Mouse (Mus musculus) urinary bladder, postnatal 36 days (tissue): ENCODE results near the gene Gm28539.
A peak's percentile ranks its signal among the peaks of the same experiment; 100 is the strongest.

Source experiments
- DNase-seq, 2 experiments: peaks; one replicate each; pipeline ENCODE4 v3.0.0; 2022; ENCODE audit warnings: low spot score in 2 of 2, mixed read lengths in 1 of 2

Gene Gm28539

DNA sequence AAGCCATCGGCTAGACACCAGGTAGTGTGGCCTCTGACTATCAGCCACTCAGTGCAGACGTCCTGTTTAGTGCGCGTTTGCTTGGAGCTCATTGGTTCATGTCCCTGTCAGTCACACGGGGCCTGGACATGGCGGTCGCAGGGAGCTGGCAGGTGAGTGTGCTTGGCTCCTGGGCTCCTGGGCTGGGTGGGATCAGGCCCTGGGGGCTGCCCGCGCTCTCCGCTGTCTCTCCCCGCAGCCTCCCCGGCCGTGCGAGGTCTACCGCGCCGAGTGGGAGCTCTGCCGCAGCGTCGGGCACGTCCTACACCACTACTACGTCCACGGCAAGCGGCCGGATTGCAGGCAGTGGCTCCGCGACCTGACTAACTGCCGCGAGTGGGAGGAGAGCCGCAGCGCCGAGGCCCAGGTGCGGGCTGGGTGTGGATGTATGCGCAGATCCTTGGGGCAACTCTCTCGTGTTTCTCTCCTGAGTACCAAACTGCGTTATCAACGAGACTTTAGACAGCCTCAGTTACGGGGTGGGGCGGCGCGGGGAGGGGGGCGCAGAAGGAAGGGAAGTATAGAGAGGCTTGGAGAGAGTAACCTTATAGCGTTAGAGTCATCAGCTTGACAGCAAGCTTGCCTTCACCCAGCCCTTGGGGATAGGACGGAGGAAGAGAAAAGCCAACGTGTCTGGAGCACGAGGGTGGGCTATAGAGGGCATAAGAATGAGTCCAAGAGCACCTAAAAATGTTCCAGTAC, at the start of gene Gm28539, which contains the start of gene 2510002D24Rik:
Gm28539 (plus strand) TSS at position 117 of the 741 bp plus-strand sequence.
2510002D24Rik (plus strand) TSS at position 111 of the 741 bp plus-strand sequence.
- DNase-seq = peak; percentile 93 to 96

DNA sequence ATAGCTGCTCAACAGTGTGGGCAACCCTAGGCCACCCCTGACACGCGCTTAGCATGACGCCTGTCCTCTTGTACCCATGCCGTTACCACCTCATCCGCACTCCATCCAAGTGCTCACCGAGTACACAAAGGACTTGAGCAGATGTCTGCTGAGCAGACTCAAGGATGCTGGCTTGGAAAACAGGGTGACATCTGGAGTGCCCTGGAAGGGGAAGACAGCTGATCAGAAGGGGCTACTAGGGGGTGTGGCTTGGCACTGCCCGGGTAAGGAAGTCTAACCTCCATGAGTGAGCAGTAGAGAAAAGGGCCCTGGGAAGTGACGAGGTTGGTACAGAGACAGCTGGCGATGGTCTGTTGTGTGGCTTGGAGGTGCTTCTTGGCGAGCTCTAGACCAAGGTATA, 49.7 kb upstream of the Gm28539 start:
- DNase-seq = no peak

DNA sequence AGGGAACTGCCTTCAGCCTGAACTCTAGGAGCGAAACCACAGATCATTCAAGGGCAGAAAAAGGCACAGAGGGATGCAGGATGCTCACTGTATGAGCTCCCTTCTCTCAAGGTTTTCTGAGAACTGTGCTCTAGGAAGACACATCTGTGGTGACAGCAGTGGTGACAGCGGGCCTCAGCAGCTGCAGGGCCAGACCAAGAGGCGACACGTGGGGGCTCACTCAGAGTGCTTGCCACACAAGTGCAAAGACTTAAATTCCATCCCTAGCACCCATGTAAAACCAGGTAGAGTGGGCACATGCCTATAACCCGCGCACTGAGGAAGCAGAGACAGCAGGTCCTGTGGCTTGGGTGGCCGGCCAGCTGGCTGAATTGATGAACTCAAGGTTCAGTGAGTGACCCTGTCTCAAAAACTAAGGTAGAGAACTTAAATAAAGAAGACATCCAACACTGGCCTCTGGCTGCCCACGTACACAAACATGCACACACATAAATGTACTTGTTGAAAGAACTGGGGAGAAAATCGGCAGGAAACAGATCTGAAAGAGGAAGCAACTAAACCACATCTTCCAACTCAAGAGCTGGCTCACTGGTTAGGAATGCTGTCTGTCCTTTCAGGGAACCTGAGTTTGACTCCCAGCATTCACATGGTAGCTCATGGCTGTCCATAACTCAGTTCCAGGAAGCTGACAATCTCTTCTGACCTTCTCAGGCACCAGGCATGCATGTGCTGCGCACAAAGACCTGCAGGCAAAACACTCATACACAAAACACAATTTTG, 47.6 kb upstream of the Gm28539 start:
- DNase-seq = no peak

DNA sequence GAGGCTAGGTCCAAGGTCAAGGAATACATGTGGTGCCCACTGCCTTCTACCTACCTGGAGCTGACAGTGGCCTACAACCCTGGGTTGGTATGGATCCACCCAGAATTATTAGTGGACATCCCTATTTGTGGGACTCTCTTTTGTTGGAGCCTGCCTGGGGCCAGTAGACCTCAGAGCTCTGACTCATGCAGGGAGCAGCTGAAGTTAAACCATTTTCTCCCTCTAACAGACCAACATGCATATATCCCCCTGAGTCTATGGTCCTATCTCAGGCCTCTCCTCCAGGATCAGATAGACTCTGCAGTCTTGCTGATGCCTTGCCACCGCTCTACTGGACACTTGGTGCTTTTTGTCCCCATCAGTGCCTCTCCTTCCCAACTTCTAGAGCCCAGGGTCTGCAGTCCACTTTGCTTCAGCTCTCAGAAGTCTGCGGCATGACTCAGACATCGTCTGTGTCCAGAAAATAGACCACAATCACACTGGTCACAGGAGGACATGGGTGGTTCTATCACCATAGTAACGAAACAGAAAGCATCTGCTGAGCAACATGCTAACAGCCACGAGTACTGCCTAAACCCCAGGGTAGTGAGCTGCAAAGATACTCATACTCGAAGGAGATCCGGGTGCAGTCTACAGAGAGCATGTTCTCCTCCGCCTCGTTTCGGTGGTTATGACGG, 41.0 kb upstream of the Gm28539 start:
- no peak for DNase-seq

DNA sequence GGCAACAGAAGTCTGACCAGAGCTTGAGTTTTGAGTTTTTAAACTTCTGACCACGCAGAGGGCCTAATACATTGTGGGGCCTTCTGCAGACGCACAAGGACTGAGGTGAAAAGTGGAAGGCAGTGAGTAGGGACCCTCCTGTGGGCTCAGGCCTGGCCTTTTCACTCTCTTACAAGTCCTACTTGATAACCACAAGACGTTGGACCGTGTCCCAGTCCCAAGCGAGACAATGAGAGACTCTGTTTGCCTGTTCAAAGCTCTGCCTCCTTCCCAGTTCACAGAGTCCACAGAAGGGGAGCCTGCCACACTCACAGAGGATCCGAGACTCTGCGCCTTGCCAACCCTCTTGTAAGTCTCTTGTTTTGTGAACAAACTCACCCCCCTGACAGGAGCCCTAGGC, 39.7 kb upstream of the Gm28539 start:
- DNase-seq = no peak

DNA sequence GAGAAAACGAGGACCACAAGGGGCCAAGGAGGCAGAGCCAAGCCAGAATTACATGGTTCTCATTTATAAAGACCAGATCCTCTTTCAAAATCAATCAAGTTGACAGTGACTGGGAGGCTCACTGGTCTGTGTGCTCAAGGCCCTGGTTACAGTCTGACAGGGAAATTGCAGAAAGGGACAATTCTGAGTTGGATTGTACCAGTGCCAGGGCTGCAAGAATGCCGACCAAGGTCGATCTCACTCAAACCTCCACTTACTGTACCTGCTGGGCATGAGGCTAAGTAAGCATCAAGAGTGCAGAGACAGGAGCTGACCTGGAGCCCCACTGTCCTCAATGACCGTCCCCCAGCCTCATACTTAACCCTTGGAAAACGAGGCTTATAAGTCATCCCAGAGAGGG, 38.2 kb upstream of the Gm28539 start:
- DNase-seq = no peak

DNA sequence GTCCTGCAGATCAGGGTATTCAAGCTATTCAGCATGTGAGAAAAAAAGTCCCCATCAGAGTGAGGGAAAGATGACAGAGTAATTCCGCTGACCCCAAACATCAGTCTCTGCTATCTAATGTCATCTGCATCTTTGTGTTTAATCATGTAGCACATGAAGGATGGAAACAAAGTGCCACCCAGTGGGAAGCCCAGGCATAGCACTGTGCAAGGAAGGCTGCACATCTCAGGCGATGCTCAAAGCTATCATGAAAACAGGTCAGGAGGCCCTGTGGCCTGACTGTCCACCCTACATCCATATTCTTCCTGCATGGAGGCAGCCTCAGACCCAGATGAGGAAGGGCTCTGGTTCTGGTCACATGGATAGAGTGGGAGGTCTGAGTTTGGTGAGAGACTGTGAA, 37.5 kb upstream of the Gm28539 start:
- peak; percentile 33 to 52 for DNase-seq

DNA sequence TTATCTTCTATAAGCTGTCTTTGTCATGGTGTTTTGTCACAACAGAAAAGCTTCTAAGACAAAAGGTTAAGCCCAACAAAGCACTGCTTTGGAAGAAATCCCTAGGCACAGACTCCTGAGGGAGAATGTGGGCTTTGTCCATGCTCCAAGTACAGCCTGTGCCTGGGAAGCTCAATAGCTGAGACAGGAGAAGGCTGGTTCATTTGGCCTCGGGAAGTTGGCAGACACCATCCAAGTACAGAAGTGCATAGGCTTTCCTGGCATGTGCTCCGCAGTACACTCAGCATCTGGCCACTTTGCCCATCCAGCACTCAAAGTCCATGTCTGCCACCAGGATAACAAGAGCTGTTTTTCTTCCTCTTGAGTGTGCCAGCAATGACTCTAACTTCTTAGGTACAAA, 30.6 kb upstream of the Gm28539 start:
- DNase-seq = no peak

DNA sequence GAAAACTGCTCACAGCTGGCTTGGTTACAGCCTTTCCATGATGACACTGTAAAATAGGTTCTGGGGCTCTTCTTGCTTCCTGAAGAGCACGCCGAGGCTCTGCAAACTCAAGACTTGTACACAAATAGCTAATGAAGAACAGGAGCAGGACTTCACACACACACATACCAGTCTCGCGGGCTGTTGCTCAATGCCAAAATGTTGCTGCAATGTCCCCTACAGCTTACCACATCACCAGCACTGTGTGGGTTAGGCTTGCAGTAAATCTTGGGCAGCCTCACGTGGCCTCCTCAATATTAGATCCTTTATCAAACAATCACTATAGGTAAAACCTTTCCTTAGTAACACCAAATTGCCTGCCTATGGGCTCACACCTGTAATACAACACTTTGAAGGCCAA, 27.4 kb upstream of the Gm28539 start:
- peak in 1 of 2 experiments; percentile 16 for DNase-seq

DNA sequence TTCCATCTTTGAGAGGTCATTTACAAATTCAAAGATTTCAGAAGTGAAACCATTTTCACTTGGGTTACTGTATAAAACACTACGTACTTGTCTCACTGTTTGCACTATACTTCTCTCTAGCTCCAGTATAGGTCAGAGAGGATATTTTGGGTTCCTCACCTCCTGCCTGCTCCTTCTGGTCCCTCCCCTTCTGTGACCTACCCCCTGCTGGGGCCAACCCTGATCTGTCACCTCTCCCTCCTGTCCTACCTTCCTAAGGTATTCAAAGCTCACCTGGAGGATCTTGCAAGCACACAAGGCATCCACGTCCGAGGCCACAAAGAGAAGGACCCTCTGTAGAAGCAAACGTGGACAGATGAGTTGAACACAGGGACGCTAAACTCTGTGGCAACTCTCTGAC, 25.4 kb upstream of the Gm28539 start:
- DNase-seq = no peak

DNA sequence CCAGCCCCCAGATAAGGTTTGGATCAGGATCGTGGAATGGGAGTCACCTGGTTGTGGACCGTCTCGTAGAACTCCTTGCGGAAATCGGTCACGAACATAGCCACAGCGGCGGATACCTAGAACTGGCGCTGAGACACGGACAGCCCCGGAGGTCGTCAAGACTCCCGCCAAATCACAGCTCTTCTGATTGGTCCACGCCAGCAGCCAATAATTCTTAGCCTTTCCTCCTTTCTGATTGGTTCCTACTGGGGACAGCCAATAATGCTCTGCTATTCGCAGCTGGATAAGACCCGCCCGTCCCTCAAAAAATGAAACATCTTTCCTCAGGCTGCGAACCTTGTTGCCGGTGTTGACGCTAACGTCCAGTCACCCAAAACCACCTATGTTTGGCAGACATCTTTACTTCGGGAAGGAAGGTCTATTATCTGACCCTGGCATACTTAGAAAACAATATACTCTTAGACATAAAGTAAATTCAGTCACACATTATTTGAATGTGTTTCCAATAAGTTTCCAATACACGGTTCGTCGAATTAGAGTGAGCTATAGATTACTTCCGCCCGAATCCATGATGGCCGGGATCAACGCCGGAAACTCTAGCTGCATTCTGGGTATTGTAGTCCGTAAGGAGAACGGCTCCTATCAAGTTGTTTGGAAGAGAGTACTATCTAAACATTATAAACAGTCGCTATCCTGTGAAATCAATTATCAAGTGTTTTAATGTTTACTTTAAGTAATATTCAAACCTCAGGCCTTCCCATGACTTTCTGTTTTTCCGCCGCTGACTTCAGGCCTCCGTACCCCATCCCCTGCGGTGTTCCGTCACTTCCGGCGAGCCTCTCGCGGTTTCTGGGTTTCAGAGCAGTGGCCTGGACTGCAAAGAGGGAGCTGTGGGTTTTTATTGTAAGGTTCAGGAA, 24.7 kb upstream of the Gm28539 start, which contains the start of the genes Ufd1 and Cdc45:
Ufd1 (plus strand) TSS at position 312 of the 917 bp plus-strand sequence.
Cdc45 (minus strand) TSS at position 520 of the 917 bp plus-strand sequence.
- DNase-seq = peak; percentile 87 to 90

DNA sequence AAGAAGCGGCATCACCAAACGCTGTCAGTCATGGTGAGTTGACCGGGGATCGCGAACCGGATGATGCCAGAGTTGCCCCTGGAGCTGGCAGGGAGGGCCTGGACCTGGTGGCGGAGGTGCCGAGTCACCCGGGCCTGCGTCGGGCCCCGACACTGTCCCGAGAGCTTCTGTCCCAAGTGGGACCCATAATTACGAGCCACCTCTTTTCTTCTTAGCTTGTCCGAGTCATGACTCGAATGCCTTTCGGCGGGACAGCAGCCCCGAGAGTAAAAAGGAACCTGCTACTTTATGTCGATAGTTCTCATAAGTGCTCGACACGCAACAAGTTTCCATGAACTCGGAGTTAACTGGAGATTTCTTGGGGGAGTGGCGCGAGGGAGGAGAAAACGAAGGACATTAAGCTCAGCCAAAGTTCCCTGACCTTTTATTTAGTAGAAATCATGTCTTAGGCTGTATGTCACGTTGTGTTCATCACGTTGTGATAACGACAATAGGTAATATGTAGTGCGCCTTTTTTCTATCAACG, 23.9 kb upstream of the Gm28539 start:
- DNase-seq = no peak

DNA sequence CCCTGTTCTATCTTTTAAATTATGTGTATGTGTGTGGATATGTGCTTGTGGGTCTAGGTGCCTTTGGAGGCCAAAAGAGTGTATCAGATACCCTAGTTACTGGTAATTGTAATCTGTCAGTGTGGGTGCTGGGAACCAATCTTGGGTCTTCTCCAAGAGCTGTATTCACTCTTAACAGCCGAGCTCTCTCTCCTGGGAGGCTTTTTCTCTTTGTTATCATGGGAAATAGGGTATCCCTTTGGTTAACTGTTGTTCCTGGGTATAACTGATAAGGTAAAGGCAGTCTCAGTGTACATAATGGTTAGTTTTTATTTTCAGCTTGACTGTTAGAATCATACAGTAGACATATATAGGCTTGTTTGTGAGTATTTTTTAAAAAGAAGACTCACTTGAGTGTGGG, 14.0 kb upstream of the Gm28539 start:
- no peak for DNase-seq

DNA sequence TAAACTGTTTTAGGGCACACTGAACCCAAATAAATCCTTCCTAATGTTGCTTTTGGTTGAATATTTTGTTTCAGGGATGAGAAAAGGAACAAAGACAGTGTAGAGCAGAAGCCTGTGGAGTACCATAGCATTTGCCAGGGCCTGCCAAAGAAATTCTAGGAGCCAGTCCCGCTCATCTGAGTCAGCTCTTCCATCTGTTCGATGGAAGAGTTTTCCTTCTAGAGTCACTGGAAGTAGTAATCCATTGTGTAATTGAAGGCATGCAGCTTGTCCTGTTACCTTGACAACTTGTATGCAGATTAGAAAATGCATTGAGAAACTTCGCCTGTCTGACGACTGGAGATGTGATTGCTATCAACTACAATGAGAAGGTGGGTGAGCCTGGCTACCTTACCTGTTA, 13.5 kb upstream of the Gm28539 start:
- no peak for DNase-seq

DNA sequence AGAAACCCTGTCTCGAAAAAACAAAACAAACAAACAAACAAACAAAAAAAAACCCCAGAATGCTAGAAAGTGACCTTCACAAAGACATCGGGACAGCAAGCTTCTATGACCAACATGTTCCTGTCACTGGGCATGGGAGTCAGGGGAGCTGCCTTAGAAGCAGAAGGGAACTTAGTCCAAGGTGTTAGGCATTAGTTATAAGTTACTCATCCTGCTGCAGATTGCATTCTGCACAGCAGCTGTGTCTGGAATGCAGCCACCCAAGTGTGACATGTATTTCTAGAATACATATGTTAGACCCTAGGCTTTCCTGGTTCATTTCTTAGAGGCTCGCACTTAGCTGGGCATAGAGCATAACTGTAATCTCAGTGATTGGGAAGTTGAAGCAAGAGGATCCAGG, 7.8 kb upstream of the Gm28539 start:
- no peak for DNase-seq

DNA sequence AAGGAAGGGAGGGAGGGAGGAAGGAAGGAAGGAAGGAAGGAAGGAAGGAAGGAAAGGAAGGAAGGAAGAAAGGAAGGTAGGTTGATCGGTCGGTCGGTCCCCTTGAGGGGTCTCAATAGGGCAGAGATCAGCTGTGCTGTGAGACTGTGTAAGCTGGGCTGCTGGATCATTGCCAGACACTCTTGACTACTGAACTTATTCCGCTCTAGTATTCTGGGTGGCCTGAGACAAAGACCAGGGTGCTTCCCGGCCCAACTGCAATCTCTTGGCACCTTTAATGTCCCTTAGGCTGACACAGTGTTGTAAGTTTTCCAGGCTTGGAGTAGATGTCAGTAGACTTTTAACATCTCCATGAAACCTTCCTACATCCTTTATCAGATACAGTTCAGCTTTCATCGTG, 7.3 kb upstream of the Gm28539 start:
- DNase-seq = no peak

DNA sequence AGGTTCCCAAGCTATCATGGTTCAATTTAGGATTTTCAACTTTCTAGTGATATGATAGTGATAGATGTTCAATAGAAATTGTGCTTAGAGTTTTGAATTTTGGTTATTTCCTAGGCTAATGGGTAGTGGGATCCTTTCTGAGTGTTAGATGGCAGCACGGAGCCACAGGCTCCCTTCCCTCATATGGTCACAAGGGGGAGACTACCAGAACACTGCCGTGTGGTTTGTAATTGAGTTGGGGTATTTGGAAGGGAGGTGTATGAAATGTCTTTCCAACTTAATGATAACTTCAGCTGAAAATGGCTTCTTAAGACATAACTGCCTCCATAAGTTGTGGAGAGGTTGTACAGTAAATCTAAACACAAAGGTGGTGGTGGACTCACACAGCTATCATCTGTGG, 2.9 kb upstream of the Gm28539 start:
- no peak for DNase-seq

DNA sequence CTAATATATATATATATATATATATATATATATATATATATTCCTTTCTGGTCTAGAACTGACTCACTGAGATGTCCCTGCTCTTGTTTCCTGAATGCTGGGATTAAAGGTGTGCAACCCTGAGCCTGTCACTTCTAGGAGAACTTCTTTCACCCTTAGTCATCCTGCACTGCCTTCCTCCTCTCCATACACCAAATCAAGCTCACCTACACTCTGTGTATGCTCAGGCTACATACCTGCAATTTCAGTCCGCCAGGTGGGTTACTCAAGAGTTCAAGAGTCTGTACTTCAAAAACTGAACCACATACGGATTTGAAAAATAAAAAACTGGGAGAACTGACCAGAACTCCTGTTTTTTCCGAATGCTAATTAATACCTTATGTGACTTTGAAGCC, 314 bp upstream of the Gm28539 start:
- DNase-seq = no peak

DNA sequence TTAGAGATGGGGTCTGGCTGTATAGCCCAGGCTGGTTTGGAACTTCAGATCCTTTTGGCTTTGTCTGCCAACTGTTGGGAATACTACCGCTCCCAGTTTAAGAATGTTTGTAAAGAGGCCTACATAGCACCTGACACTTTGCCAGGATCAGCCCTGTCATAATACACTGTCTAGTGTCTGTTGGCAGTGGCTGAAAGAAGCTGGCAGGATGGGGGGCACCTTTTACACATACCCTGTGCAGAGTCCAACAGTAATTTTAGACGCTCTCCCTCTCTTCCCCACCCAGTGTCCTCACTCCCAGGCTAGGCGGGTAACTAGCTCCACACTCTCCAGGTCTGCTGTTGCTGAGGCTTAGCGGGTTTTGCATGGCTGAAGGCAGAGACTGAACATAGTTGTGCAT, 2.0 kb downstream of the Gm28539 start:
- no peak for DNase-seq

DNA sequence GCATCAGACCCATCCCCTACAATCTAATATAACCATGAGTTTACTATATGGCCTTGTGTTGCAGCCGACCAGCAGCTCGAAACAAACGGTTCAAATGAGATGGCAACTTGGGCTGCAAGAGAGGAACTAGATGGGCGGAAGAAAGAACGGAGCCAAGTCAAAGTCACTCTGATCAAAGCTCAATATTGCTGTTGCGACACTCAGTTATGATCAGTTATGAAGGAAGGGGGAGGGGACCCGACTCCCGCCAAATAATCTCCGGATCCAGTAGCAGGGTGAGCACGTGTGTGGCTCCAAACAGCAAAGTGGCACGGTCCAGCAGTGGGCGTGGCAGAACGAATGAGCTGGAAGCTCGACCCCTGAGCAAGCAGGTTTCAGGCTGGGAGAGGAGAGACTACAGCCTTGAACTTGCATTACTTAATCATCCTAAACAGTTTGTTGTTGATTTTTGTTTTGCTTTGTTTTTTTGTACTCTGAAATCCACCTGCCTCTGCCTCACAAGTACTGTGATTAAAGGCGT, 10.0 kb downstream of the Gm28539 start:
- no peak for DNase-seq
